Mouse (Mus musculus): ENCODE results near the gene Gm20388. TPM values are rescaled to one million over a fixed set of nuclear protein-coding genes. Genes with fewer than 3 reads are reported as not detected.

Gene Gm20388
- polyA plus RNA-seq, 1 experiment from 2014 or later = not detected

- H3K4me3 ChIP-seq = no peak overlapping the region
- H3K9me3 ChIP-seq (replicated peaks) = no peaks in the 10 kb centered on the region
- no peaks in the 10 kb centered on the region for H3K4me1 ChIP-seq
- no peak overlapping the region for H3K27ac ChIP-seq
- peaks cover 69% of the 10 kb centered on the region for H3K36me3 ChIP-seq
- 70% methylated on average over 9 of the region's 9 CpGs for WGBS (ENCODE audit: insufficient replicate concordance)
- no peaks in the 10 kb centered on the region for H3K27me3 ChIP-seq (replicated peaks)
- H3K4me2 ChIP-seq = no peak overlapping the region
- no peak for ATAC-seq
- H3K9ac ChIP-seq = no peak overlapping the region
These were observed 3927.9 kb downstream of the Gm20388 start for GRCm38 (mm10) chr8:123838496-123838895.

GRCm38 (mm10) chr8:123840578-123841345 lies 3930.1 kb downstream of the Gm20388 start:
- H3K27me3 ChIP-seq (replicated peaks) = no peaks in the 10 kb centered on the region
- H3K4me2 ChIP-seq = no peak overlapping the region
- no peak for ATAC-seq
- H3K9me3 ChIP-seq (replicated peaks) = no peaks in the 10 kb centered on the region
- H3K4me3 ChIP-seq = no peak overlapping the region
- 82% methylated on average over 15 of the region's 15 CpGs for WGBS (ENCODE audit: insufficient replicate concordance)
- peaks cover 62% of the 10 kb centered on the region for H3K36me3 ChIP-seq
- no peak overlapping the region for H3K27ac ChIP-seq
- peaks cover 3% of the 10 kb centered on the region; the same call in 1 of the 2 replicates for H3K4me1 ChIP-seq
- no peak overlapping the region for H3K9ac ChIP-seq

- 87% methylated on average over 12 of the region's 12 CpGs for WGBS (ENCODE audit: insufficient replicate concordance)
- Histone ChIP-seq H3K4me3 (no peak overlapping the region), H3K27me3 (replicated peaks) (no peaks in the 10 kb centered on the region), H3K9me3 (replicated peaks) (no peaks in the 10 kb centered on the region), H3K36me3 (peaks cover 49% of the 10 kb centered on the region), H3K4me2 (no peak overlapping the region), H3K27ac (no peak overlapping the region), H3K9ac (no peak overlapping the region), H3K4me1 (peaks cover 8% of the 10 kb centered on the region; the same call in 1 of the 2 replicates)
- no peak for ATAC-seq
These were observed 3931.4 kb downstream of the Gm20388 start for GRCm38 (mm10) chr8:123842086-123842485.

- ATAC-seq = no peak
- peaks cover 18% of the 10 kb centered on the region for H3K4me1 ChIP-seq
These were observed 3933.7 kb downstream of the Gm20388 start for GRCm38 (mm10) chr8:123844341-123844740.

GRCm38 (mm10) chr8:123845114-123845513 lies 3934.5 kb downstream of the Gm20388 start:
- no peak for ATAC-seq
- Histone ChIP-seq H3K9ac (no peak overlapping the region), H3K27me3 (replicated peaks) (no peaks in the 10 kb centered on the region), H3K36me3 (peaks cover 40% of the 10 kb centered on the region), H3K4me3 (no peak overlapping the region), H3K4me1 (peaks cover 18% of the 10 kb centered on the region), H3K27ac (no peak overlapping the region), H3K4me2 (no peak overlapping the region), H3K9me3 (replicated peaks) (no peaks in the 10 kb centered on the region)
- 33% methylated on average over 13 of the region's 13 CpGs for WGBS (ENCODE audit: insufficient replicate concordance)

More at GRCm38 (mm10) chr8:123844341-123844740, 3933.7 kb downstream of the Gm20388 start:
- WGBS (ENCODE audit: insufficient replicate concordance) = 73% methylated on average over 7 of the region's 7 CpGs
- Histone ChIP-seq H3K27me3 (replicated peaks) (no peaks in the 10 kb centered on the region), H3K27ac (no peak overlapping the region), H3K9me3 (replicated peaks) (no peaks in the 10 kb centered on the region), H3K36me3 (peaks cover 40% of the 10 kb centered on the region), H3K4me2 (no peak overlapping the region), H3K4me3 (no peak overlapping the region), H3K9ac (no peak overlapping the region)

- Histone ChIP-seq H3K27me3 (replicated peaks) (no peaks in the 10 kb centered on the region), H3K36me3 (peaks cover 38% of the 10 kb centered on the region), H3K4me3 (no peak overlapping the region), H3K4me1 (peaks cover 18% of the 10 kb centered on the region), H3K27ac (no peak overlapping the region), H3K4me2 (no peak overlapping the region), H3K9ac (no peak overlapping the region), H3K9me3 (replicated peaks) (no peaks in the 10 kb centered on the region)
- 86% methylated on average over 10 of the region's 10 CpGs for WGBS (ENCODE audit: insufficient replicate concordance)
- ATAC-seq = no peak
These were observed 3935.3 kb downstream of the Gm20388 start for GRCm38 (mm10) chr8:123845991-123846390.

- Histone ChIP-seq H3K4me1 (peaks cover 18% of the 10 kb centered on the region), H3K4me3 (no peak overlapping the region), H3K27ac (no peak overlapping the region), H3K9me3 (replicated peaks) (no peaks in the 10 kb centered on the region), H3K9ac (no peak overlapping the region), H3K4me2 (no peak overlapping the region), H3K27me3 (replicated peaks) (no peaks in the 10 kb centered on the region), H3K36me3 (peaks cover 32% of the 10 kb centered on the region)
- ATAC-seq = no peak
- WGBS (ENCODE audit: insufficient replicate concordance) = 81% methylated on average over 12 of the region's 12 CpGs
These were observed 3935.9 kb downstream of the Gm20388 start for GRCm38 (mm10) chr8:123846509-123846908.

GRCm38 (mm10) chr8:123847546-123847945 lies 3936.9 kb downstream of the Gm20388 start:
- Histone ChIP-seq H3K4me2 (no peak overlapping the region), H3K4me1 (peaks cover 27% of the 10 kb centered on the region), H3K27me3 (replicated peaks) (no peaks in the 10 kb centered on the region), H3K9ac (no peak overlapping the region), H3K4me3 (no peak overlapping the region), H3K9me3 (replicated peaks) (no peaks in the 10 kb centered on the region), H3K27ac (no peak overlapping the region), H3K36me3 (peaks cover 22% of the 10 kb centered on the region)
- ATAC-seq = no peak
- 60% methylated on average over 3 of the region's 3 CpGs for WGBS (ENCODE audit: insufficient replicate concordance)

- no peak overlapping the region for H3K4me2 ChIP-seq
- peaks cover 9% of the 10 kb centered on the region for H3K36me3 ChIP-seq
- H3K4me1 ChIP-seq = peaks cover 29% of the 10 kb centered on the region
- ATAC-seq = no peak
- H3K4me3 ChIP-seq = no peak overlapping the region
- H3K27me3 ChIP-seq (replicated peaks) = no peaks in the 10 kb centered on the region
- no peak overlapping the region for H3K27ac ChIP-seq
- 75% methylated on average over 4 of the region's 4 CpGs for WGBS (ENCODE audit: insufficient replicate concordance)
- H3K9me3 ChIP-seq (replicated peaks) = no peaks in the 10 kb centered on the region
- no peak overlapping the region for H3K9ac ChIP-seq
These were observed 3938.7 kb downstream of the Gm20388 start for GRCm38 (mm10) chr8:123849352-123849751.

GRCm38 (mm10) chr8:123851590-123851989 lies 3940.9 kb downstream of the Gm20388 start:
- H3K4me2 ChIP-seq = no peak overlapping the region
- H3K9me3 ChIP-seq (replicated peaks) = 0 out of 2 replicates have a peak, but pooled peaks cover 4% of the 10 kb centered on the region
- H3K4me1 ChIP-seq = peaks cover 36% of the 10 kb centered on the region; the same call in 1 of the 2 replicates
- H3K27me3 ChIP-seq (replicated peaks) = no peaks in the 10 kb centered on the region
- H3K4me3 ChIP-seq = no peak overlapping the region
- H3K9ac ChIP-seq = no peak overlapping the region
- ATAC-seq = no peak
- H3K27ac ChIP-seq = no peak overlapping the region
- WGBS (ENCODE audit: insufficient replicate concordance) = 60% methylated on average over 5 of the region's 5 CpGs
- no peaks in the 10 kb centered on the region for H3K36me3 ChIP-seq

GRCm38 (mm10) chr8:123854252-123854651 lies 3943.6 kb downstream of the Gm20388 start:
- 0 out of 2 replicates have a peak, but pooled peaks cover 4% of the 10 kb centered on the region for H3K9me3 ChIP-seq (replicated peaks)
- H3K27ac ChIP-seq = no peak overlapping the region
- H3K4me3 ChIP-seq = no peak overlapping the region
- H3K9ac ChIP-seq = no peak overlapping the region
- no peak overlapping the region for H3K4me2 ChIP-seq
- peaks cover 46% of the 10 kb centered on the region for H3K4me1 ChIP-seq
- no peak for ATAC-seq
- H3K27me3 ChIP-seq (replicated peaks) = no peaks in the 10 kb centered on the region
- 18% methylated on average over 1 of the region's 1 CpGs for WGBS (ENCODE audit: insufficient replicate concordance)
- H3K36me3 ChIP-seq = no peaks in the 10 kb centered on the region

GRCm38 (mm10) chr8:123854733-123855475 lies 3944.3 kb downstream of the Gm20388 start:
- H3K27ac ChIP-seq = no peak overlapping the region
- no peaks in the 10 kb centered on the region for H3K36me3 ChIP-seq
- ATAC-seq = no peak
- no peak overlapping the region for H3K9ac ChIP-seq
- H3K27me3 ChIP-seq (replicated peaks) = peaks cover 2% of the 10 kb centered on the region
- 0 out of 2 replicates have a peak, but pooled peaks cover 4% of the 10 kb centered on the region for H3K9me3 ChIP-seq (replicated peaks)
- WGBS (ENCODE audit: insufficient replicate concordance) = 67% methylated on average over 9 of the region's 9 CpGs
- peaks cover 47% of the 10 kb centered on the region for H3K4me1 ChIP-seq
- H3K4me3 ChIP-seq = no peak overlapping the region
- no peak overlapping the region for H3K4me2 ChIP-seq

Data from liver, embryonic 12.5 days (tissue).